Mouse (Mus musculus) liver, postnatal 0 days (tissue): ENCODE data around the gene Mlxipl. TPM values are rescaled to one million over a fixed set of nuclear protein-coding genes. Genes with fewer than 3 reads are reported as not detected.
"Not testable (repeated sequence)": the region's sequence is repeated elsewhere in the genome, so short reads cannot be mapped to it uniquely, and the experiment has no call there.

Experiments
- ATAC-seq: fragments of 200-750 bp; cut with Nextera tagmentation; 2 replicates; pipeline ENCODE4 v1.8.0; 2017; ENCODE audit warnings: mild to moderate bottlenecking, moderate library complexity
- DNase-seq: peaks from one replicate; pipeline ENCODE4 v3.0.0-alpha.2; 2016
- H3K27ac ChIP-seq: fragments of 300-500 bp; sonication (generic); 2 replicates; pipeline ENCODE4 v1.5.1; 2014; ENCODE audit warnings: antibody characterized with exemption, moderate library complexity, mild to moderate bottlenecking, low read depth
- H3K27me3 ChIP-seq: fragments of 300-500 bp; sonication (generic); 2 replicates; pipeline ENCODE4 v1.6.1; 2014; ENCODE audit warnings: low read length, control low read depth, mixed read lengths; ENCODE audit not compliant: insufficient read depth
- H3K36me3 ChIP-seq: fragments of 300-500 bp; sonication (generic); replicated peaks from 2 replicates; pipeline ENCODE4 v1.6.1; 2014; ENCODE audit warnings: mild to moderate bottlenecking, control low read depth, low read length, moderate library complexity, mixed read lengths; ENCODE audit not compliant: insufficient read depth
- H3K4me1 ChIP-seq: fragments of 300-500 bp; sonication (generic); 2 replicates; pipeline ENCODE4 v1.6.1; 2014; ENCODE audit warnings: antibody characterized with exemption, mild to moderate bottlenecking, control low read depth; ENCODE audit not compliant: insufficient read depth
- H3K4me2 ChIP-seq: fragments of 300-500 bp; sonication (generic); 2 replicates; pipeline ENCODE4 v1.6.1; 2014; ENCODE audit warnings: low read depth, mild to moderate bottlenecking, low read length, moderate library complexity, mixed read lengths
- H3K4me3 ChIP-seq: fragments of 300-500 bp; sonication (generic); 2 replicates; pipeline ENCODE4 v1.5.1; 2014; ENCODE audit warnings: low read depth, low read length
- H3K9ac ChIP-seq: fragments of 300-500 bp; sonication (generic); replicated peaks from 2 replicates; pipeline ENCODE4 v1.6.1; 2014; ENCODE audit warnings: mild to moderate bottlenecking, moderate library complexity
- H3K9me3 ChIP-seq: fragments of 300-500 bp; sonication (generic); 2 replicates; pipeline ENCODE4 v1.6.1; 2016; ENCODE audit warnings: mild to moderate bottlenecking, control low read depth, low read length, mixed read lengths
- CTCF ChIP-seq: sonication (generic); IDR thresholded peaks from 2 replicates; pipeline ENCODE4 v1.5.1; 2016; ENCODE audit warnings: antibody characterized with exemption, low read depth
- EP300 ChIP-seq: IDR thresholded peaks from 2 replicates; pipeline ENCODE4 v1.6.1; 2016; ENCODE audit warnings: antibody characterized with exemption, low read depth, mild to moderate bottlenecking
- WGBS: fragments of 180-500 bp; shearing (Covaris S2); extraction: QIAGEN DNeasy Blood & Tissue Kit; methylation state at CpG from one replicate; pipeline ENCODE4 v1.1.7; 2014; ENCODE audit not compliant: insufficient replicate concordance; 5-methylcytosine and 5-hydroxymethylcytosine counted together
- polyA plus RNA-seq: library from polyadenylated mRNA; unstranded; fragments of >200 nt; fragmentation: Nextera tagmentation; extraction: Ambion mirVana; gene quantifications from 2 replicates; pipeline ENCODE4 v1.2.1, GENCODE M21; 2015

Mlxipl gene
- 18.2 and 19.5 TPM in 2 replicates for polyA plus RNA-seq

DNA sequence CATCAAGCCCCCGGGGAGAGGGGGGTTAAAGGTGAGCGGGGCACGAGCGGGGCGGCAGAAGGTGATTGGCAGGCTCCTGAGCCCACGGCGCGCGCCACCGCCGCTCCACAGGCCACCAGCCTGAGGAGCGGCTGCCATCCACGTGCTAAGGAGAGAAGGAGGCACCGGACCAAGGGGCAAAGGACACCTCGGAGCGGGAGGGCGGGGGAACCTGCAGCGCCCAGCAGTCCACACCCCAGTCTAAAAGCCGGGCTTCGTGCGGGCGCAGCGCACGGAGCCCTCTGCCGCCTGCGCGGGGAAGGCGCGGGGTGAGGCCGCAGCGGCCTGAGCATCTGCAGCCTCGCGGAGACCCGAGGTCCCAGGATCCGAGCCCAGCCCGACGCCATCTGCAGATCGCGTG, at the start of gene Mlxipl:
Gene Mlxipl, plus strand, starts transcription at position 238 of the 400 bp plus-strand sequence.
- 6% methylated on average over 37 of the region's 39 CpGs for WGBS
- Histone ChIP-seq H3K4me1 (no peaks in the 10 kb centered on the region), H3K9ac (no peak within 1 kb of the TSS), H3K27me3 (peaks cover 38% of the 10 kb centered on the region), H3K9me3 (no peaks in the 10 kb centered on the region), H3K4me2 (0 out of 2 replicates have a peak within 1 kb of the TSS, but pooled peaks have one; percentile 22), H3K27ac (no peak within 1 kb of the TSS), H3K4me3 (no peak within 1 kb of the TSS), H3K36me3 (no peaks in the 10 kb centered on the region)
- peak; percentile 39 for DNase-seq
- peak; percentile 86 for ATAC-seq
- TF ChIP-seq CTCF (0 out of 2 replicates have a peak, but pooled peaks have one; percentile 5), EP300 (no peak)

DNA sequence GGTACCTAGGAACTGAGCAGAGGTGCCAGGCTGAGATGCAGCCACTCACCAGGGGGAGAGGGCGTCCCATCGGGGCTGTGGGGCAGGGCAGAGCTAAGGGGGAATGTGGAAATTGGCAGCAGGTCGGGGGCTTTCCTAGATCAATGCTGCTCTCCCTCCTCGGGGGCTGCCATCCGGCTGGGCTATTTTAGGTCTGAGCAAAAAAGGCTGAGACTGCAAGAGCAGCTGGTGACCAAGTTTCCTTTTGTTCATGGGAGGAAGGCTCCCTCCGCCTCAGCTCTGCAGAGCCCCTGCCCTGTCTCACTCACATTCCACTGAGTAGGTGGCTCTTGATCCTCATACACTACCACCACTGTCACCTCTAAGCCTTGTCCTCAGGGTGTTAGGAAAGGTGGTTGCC, 49.6 kb upstream of the Mlxipl start:
- ATAC-seq (no peak), DNase-seq (no peak)
- Histone ChIP-seq H3K9me3 (no peaks in the 10 kb centered on the region), H3K36me3 (no peaks in the 10 kb centered on the region; the same call in 1 of the 2 replicates), H3K4me3 (no peak overlapping the region), H3K27ac (no peak overlapping the region), H3K27me3 (no peaks in the 10 kb centered on the region), H3K4me1 (peaks cover 26% of the 10 kb centered on the region), H3K4me2 (no peak overlapping the region), H3K9ac (peak overlapping the region; percentile 21; the same call in 1 of the 2 replicates)
- TF ChIP-seq CTCF (no peak), EP300 (no peak)
- 35% methylated on average over 6 of the region's 6 CpGs for WGBS

DNA sequence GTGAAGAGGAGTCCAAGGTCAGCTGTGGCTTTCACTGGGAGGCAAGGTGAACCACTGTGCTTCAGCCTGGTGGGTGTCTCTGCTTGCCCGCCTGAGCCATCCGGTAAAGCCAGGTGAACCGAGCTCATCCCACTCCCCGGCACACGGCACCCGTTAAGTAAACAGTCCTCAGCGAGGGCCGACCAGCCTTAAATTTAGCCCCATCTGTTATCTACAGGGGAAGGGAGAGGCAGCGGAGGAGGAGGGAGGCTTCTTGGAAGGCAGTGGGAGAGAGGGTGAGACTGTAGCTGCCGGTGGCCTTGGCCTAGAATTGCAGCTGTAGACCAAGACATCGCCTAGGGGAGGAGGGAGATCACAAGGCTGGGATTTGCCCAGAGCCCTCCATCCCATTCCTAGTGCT, 48.9 kb upstream of the Mlxipl start:
- TF ChIP-seq EP300 (no peak), CTCF (no peak)
- no peak for ATAC-seq
- Histone ChIP-seq H3K4me3 (no peak overlapping the region), H3K4me2 (no peak overlapping the region), H3K27me3 (no peaks in the 10 kb centered on the region), H3K27ac (no peak overlapping the region), H3K4me1 (peaks cover 22% of the 10 kb centered on the region), H3K9me3 (no peaks in the 10 kb centered on the region), H3K9ac (no peak overlapping the region; the same call in 1 of the 2 replicates), H3K36me3 (peaks cover 3% of the 10 kb centered on the region; the same call in 1 of the 2 replicates)
- WGBS = 57% methylated on average over 11 of the region's 11 CpGs
- DNase-seq = no peak

DNA sequence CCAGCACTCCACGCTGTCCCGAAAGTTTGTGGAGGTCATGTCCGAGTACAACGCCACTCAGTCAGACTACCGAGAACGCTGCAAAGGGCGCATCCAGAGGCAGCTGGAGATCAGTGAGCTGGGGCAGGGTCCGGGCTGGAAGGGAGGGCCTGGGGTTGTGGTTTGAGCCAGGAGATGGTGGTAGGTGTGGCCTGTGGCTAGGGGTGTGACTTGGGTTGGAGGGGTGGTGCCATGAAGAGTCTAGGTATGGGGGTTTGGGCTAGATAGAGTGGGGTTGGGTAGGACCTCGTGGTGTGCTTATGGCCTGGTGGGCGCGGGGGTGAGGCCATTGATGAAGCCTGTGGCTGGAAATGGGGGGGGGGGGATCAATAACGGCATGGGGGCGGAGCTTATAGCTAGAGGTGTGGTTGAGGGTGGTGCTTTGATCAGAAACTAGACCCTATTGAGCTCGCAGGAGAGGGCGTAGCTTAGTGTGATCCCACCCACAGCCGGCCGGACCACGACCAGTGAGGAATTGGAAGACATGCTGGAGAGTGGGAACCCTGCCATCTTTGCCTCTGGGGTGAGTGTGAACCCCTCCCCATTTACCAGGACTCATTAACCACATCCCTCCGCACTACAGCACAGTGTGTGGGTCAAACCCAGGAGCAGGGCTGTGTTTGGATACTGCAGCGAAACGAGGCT, 47.4 kb upstream of the Mlxipl start:
- H3K27me3 ChIP-seq = no peaks in the 10 kb centered on the region
- H3K9ac ChIP-seq = no peak overlapping the region
- peaks cover 5% of the 10 kb centered on the region; the same call in 1 of the 2 replicates for H3K36me3 ChIP-seq
- peak overlapping the region; percentile 51 for H3K4me2 ChIP-seq
- no peaks in the 10 kb centered on the region for H3K9me3 ChIP-seq
- DNase-seq = peak; percentile 52
- no peak for TF ChIP-seq EP300
- no peak for TF ChIP-seq CTCF
- peak; percentile 81 for ATAC-seq
- 55% methylated on average over 18 of the region's 21 CpGs for WGBS
- H3K4me1 ChIP-seq = peaks cover 15% of the 10 kb centered on the region
- peak overlapping the region; percentile 34; the same call in 1 of the 2 replicates for H3K27ac ChIP-seq
- no peak overlapping the region for H3K4me3 ChIP-seq

DNA sequence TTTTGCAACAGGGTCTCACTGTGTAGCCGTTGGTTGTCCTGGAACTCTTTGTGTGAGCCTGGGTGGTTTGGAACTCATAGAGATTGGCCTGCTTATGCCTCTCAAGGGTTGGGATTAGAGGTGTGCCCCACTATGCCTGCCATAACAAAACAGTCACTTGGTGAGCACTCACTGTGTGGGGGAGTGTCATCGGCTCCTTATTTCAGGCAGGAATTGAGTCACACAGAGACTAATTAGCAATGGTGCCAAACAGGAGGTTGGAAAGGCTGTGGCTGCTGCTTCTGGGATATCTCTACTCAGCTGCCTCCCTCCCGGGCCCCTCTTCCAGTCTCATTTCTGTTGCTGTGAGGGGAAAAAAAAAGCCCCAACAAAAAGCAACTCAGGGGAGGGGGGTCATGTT, 45.1 kb upstream of the Mlxipl start:
- no peaks in the 10 kb centered on the region for H3K9me3 ChIP-seq
- no peak for DNase-seq
- H3K4me3 ChIP-seq = no peak overlapping the region
- TF ChIP-seq CTCF (no peak), EP300 (no peak)
- H3K27me3 ChIP-seq = no peaks in the 10 kb centered on the region
- H3K4me2 ChIP-seq = no peak overlapping the region
- ATAC-seq = no peak
- H3K4me1 ChIP-seq = peaks cover 15% of the 10 kb centered on the region
- no peak overlapping the region for H3K9ac ChIP-seq
- H3K36me3 ChIP-seq = peaks cover 5% of the 10 kb centered on the region; the same call in 1 of the 2 replicates
- 63% methylated on average over 3 of the region's 3 CpGs for WGBS
- no peak overlapping the region for H3K27ac ChIP-seq

DNA sequence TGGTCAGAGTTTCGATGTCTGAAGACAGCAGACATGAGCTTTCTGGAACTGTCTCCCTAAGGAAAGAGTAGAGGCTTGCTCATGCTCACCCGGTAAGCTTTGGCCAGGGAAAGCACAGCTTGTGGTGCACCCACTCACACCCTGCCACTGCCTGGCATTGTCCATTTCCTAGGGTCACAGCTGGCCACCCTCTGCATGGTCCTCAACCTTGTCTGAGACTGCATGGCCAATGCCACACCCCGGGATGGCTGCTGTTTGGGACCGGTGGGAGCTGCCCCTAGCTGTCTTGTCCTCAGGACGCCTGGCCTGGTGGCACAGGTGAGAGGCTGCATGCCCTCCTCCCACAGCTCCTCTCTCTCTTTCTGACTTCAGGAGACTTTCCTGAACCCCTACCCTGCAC, 41.2 kb upstream of the Mlxipl start:
- TF ChIP-seq CTCF = no peak
- no peak for TF ChIP-seq EP300
- Histone ChIP-seq H3K4me1 (no peaks in the 10 kb centered on the region), H3K27me3 (no peaks in the 10 kb centered on the region), H3K9me3 (no peaks in the 10 kb centered on the region), H3K36me3 (peaks cover 7% of the 10 kb centered on the region), H3K4me2 (no peak overlapping the region), H3K4me3 (no peak overlapping the region), H3K9ac (no peak overlapping the region), H3K27ac (no peak overlapping the region)
- DNase-seq = no peak
- WGBS = 77% methylated on average over 5 of the region's 5 CpGs
- ATAC-seq = no peak

DNA sequence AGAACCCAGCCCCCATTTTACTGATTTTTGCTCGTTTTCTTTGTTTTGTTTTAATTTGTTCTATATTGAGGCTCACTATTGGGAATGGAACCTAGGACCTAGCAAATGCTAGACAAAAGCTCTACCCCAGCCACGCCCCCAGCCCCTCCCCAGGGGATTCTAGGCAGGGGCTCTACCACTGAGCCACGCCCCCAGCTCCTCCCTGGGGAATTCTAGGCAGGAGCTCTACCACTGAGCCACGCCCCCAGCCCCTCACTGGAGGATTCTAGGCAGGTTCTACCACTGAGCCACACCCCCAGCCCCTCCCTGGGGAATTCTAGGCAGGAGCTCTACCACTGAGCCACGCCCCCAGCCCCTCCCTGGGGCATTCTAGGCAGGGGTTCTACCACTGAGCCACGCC, 40.4 kb upstream of the Mlxipl start:
- H3K9ac ChIP-seq, H3K27ac ChIP-seq, H3K27me3 ChIP-seq, DNase-seq, H3K4me1 ChIP-seq, H3K4me2 ChIP-seq, H3K4me3 ChIP-seq, ATAC-seq, H3K9me3 ChIP-seq: not testable (repeated sequence)
- 75% methylated on average over 6 of the region's 6 CpGs for WGBS
- peaks cover 14% of the 10 kb centered on the region for H3K36me3 ChIP-seq
